In the genomic region with DNA sequence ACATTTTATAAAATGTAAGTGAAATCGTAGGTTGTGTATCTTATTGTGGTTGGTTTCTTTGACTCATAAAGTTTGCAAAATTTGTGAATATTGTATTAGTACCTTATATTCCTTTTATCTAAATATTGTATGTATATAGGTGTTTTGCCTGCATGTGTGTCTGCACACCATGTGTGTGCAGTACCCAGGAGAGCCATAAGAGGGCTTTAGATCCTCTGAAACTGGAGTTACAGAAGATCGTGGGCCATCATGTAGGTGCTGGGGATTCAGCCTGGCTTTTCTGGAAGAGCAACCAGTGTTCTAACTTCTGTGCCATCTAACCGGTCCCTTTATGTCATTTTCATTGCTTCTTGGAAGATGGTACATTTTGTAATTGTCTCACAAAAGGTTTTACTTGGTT, we compare ENCODE assay signal across 14 mouse cellular contexts. TPM values are rescaled to one million over a fixed set of nuclear protein-coding genes. Genes with fewer than 3 reads are reported as not detected.
DNase-seq lines count a peak whose midpoint lies in the region; TF ChIP-seq lines count a peak whose summit lies in the region.
"Had no signal": no experiment of that assay in that cellular context is flagged by ENCODE, and none has a peak within 500 bp of the region (broad histone marks: within the 10 kb centered on the region; RNA-seq: fewer than 3 reads in every experiment).

No protein-coding gene starts in this region.

- intact Hi-C loops in left cerebral cortex, adult 2 months (cut with DNase I): no loop called here
- intact Hi-C loops in left cerebral cortex, postnatal 10 days (cut with DNase I): no loop called here

- no peak for DNase-seq in left cerebral cortex, adult 2 months (ENCODE audit: extremely low spot score in 1 of 2, low spot score in 2 of 2)
- no peak for DNase-seq in left cerebral cortex, adult 8-10 months (ENCODE audit: low spot score in 2 of 2)
- peak; percentile 32 for DNase-seq in A20 (ENCODE audit: low read depth, low spot score)
- DNase-seq in CD4-positive helper T cell, adult 2 months (ENCODE audit: low read depth, low spot score): peak; percentile 28
- peak; percentile 43 for DNase-seq in induced T-regulatory cell, adult 2 months (ENCODE audit: low read depth)
- no peak for DNase-seq in left cerebral cortex, postnatal 10 days (ENCODE audit: extremely low spot score in 1 of 2, low spot score in 2 of 2)
- no peak for DNase-seq in left cerebral cortex, adult 18-20 months (ENCODE audit: low spot score in 2 of 2)
- DNase-seq: adrenal gland, postnatal 10 days; cerebellum, adult 11 months; cerebellum, postnatal 25 days; lung, adult 18-20 months; lung, postnatal 4 days; thymus, adult 18-20 months had no signal

- peak; percentile 14; the same call in 1 of the 2 replicates for TF ChIP-seq CTCF in left cerebral cortex, adult 2 months (IDR thresholded peaks at IDR 0.05)

- H3K27ac ChIP-seq in left cerebral cortex, adult 2 months: no peak overlapping the region
- H3K27ac ChIP-seq: limb, embryonic 13.5 days had no signal

- H3K4me3 ChIP-seq in left cerebral cortex, adult 2 months: no peak overlapping the region
- H3K4me3 ChIP-seq: limb, embryonic 13.5 days had no signal

RNA-seq across cellular contexts. Expression of a gene that starts 4.8 kb away (rescaled TPM):
- total RNA-seq in left cerebral cortex, adult 2 months (2021): 100 to 1,000 TPM; 107 to 108 TPM
- total RNA-seq in left cerebral cortex, adult 8-10 months (2022): 100 to 1,000 TPM in 3 of 4 experiments, 10 to 100 TPM in 1; 97.3 to 120 (median 106) TPM
- total RNA-seq in left cerebral cortex, postnatal 10 days (2021): 10 to 100 TPM; 79.5 to 81.2 TPM
- 100 to 1,000 TPM; 110 to 113 TPM for total RNA-seq in left cerebral cortex, adult 18-20 months (2021)

RNA-seq across cellular contexts. Expression of a gene that starts 26.7 kb away (rescaled TPM):
- total RNA-seq in left cerebral cortex, adult 2 months (2021): 10 to 100 TPM; 10.3 to 12.6 TPM
- total RNA-seq in left cerebral cortex, adult 8-10 months (2022): 10 to 100 TPM; 11.9 to 16.4 (median 13.2) TPM
- total RNA-seq in left cerebral cortex, postnatal 10 days (2021): 10 to 100 TPM; 11.4 to 14.4 TPM
- 10 to 100 TPM; 10.5 to 11.0 TPM for total RNA-seq in left cerebral cortex, adult 18-20 months (2021)

Comparison
In these comparisons a context has a peak if more than half of its experiments do, and no peak if none do; other contexts are left out.
1. DNase-seq: peak in A20 (single experiment), CD4-positive helper T cell, adult 2 months (single experiment) and induced T-regulatory cell, adult 2 months (single experiment); none in left cerebral cortex, adult 2 months (0 of 2), left cerebral cortex, adult 8-10 months (0 of 2), left cerebral cortex, postnatal 10 days (0 of 2) and left cerebral cortex, adult 18-20 months (0 of 2).